Mouse (Mus musculus) lung, embryonic 15.5 days (tissue): Measurements from ENCODE around the gene Rpl11. TPM values are rescaled to one million over a fixed set of nuclear protein-coding genes. Genes with fewer than 3 reads are reported as not detected.
"Not testable (repeated sequence)": the region's sequence is repeated elsewhere in the genome, so short reads cannot be mapped to it uniquely, and the experiment has no call there.

ENCODE experiments used
- ATAC-seq: fragments of 200-750 bp; cut with Nextera tagmentation; 2 replicates; pipeline ENCODE4 v1.8.0; 2017; ENCODE audit warnings: moderate number of reproducible peaks, borderline replicate concordance; ENCODE audit not compliant: low FRiP score, low TSS enrichment; ENCODE audit errors: extremely low read depth
- H3K27ac ChIP-seq: fragments of 300-500 bp; sonication (generic); 2 replicates; pipeline ENCODE4 v1.5.1; 2015; ENCODE audit warnings: moderate library complexity, mild to moderate bottlenecking, inconsistent platforms
- H3K27me3 ChIP-seq: fragments of 300-500 bp; sonication (generic); 2 replicates; pipeline ENCODE4 v1.6.1; 2015; ENCODE audit warnings: inconsistent platforms
- H3K36me3 ChIP-seq: fragments of 300-500 bp; sonication (generic); 2 replicates; pipeline ENCODE4 v1.6.1; 2015; ENCODE audit warnings: inconsistent platforms
- H3K4me1 ChIP-seq: fragments of 300-500 bp; sonication (generic); 2 replicates; pipeline ENCODE4 v1.6.1; 2015; ENCODE audit warnings: inconsistent platforms
- H3K4me2 ChIP-seq: fragments of 300-500 bp; sonication (generic); 2 replicates; pipeline ENCODE4 v1.6.1; 2015; ENCODE audit warnings: inconsistent platforms, mild to moderate bottlenecking, moderate library complexity
- H3K4me3 ChIP-seq: fragments of 300-500 bp; sonication (generic); 2 replicates; pipeline ENCODE4 v1.5.1; 2015; ENCODE audit warnings: mild to moderate bottlenecking, inconsistent platforms
- H3K9ac ChIP-seq: fragments of 300-500 bp; sonication (generic); 2 replicates; pipeline ENCODE4 v1.6.1; 2015; ENCODE audit warnings: inconsistent platforms
- H3K9me3 ChIP-seq: fragments of 300-500 bp; sonication (generic); 2 replicates; pipeline ENCODE4 v1.6.1; 2016; ENCODE audit warnings: inconsistent platforms
- WGBS: fragments of 180-500 bp; shearing (Covaris S2); methylation state at CpG from one replicate; pipeline ENCODE4 v1.1.7; 2015; 5-methylcytosine and 5-hydroxymethylcytosine counted together
- polyA plus RNA-seq: library from polyadenylated mRNA; unstranded; fragments of >200 nt; fragmentation: Nextera tagmentation; extraction: Ambion mirVana; gene quantifications from 2 replicates; pipeline ENCODE4 v1.2.1, GENCODE M21; 2015

Gene Rpl11
- polyA plus RNA-seq, 1 experiment from 2014 or later, result 476 TPM

DNA sequence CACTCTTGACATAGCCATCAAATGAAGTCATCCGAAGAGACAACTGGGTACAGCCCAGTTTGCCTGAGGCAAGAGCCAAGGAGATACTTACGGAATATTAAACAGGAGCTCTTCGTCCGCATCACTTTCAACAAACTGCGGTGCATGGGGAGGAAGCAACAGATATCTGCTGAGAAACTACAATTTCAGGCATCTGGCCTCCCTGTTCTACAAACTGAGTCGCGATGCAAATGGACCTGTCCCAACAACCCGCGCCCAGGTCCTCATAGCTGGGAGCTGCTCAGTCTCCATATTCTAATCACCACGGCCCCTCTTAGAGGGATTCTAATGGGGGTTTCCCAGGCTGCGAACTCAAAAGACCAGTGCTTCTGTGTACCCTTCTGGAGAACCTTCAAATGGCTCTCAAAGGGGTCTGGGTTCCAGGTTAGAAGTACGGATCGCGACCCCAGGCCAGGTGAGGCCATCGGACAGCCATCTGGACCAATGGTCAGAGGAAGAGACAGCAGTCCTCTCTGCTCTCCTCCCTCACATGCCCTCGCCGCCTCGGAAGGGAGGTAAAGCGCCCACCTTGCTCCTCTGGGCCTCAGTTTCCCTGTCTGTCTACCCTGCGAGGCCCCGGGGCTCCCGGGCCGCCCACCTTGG is 66.8 kb downstream of the Rpl11 start:
- no peaks in the 10 kb centered on the region for H3K9me3 ChIP-seq
- no peaks in the 10 kb centered on the region for H3K27me3 ChIP-seq
- no peak for ATAC-seq
- peak overlapping the region; percentile 81 for H3K27ac ChIP-seq
- H3K4me3 ChIP-seq, result peak overlapping the region; percentile 87
- WGBS, result 4% methylated on average over 23 of the region's 23 CpGs
- H3K9ac ChIP-seq, result peak overlapping the region; percentile 95
- H3K4me1 ChIP-seq, result peaks cover 18% of the 10 kb centered on the region
- H3K36me3 ChIP-seq, result peaks cover 29% of the 10 kb centered on the region
- H3K4me2 ChIP-seq, result peak overlapping the region; percentile 88

DNA sequence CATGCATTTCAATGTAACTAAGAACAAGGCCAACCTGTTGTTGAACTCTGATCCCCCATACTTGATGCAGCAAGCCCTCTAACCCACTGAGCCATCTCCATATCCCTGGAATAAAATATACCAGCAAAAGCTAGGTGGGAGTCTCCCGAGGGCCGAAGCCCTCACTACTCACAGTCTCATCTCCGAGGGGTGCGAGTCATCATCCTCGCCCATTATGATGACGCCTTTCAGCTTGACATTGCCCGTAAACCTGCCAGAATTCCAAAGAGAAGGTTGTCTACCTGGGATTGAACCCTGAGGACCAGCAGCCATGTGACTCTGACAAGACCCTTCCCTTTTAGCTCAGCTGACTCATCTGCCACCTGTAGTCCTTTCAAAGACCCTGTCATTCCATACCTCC is 67.5 kb downstream of the Rpl11 start:
- 82% methylated on average over 7 of the region's 7 CpGs for WGBS
- Histone ChIP-seq H3K4me2 (peak overlapping the region; percentile 88), H3K36me3 (peaks cover 32% of the 10 kb centered on the region), H3K27me3 (no peaks in the 10 kb centered on the region), H3K27ac (no peak overlapping the region), H3K9ac (peak overlapping the region; percentile 95), H3K4me3 (peak overlapping the region; percentile 87), H3K4me1 (peaks cover 18% of the 10 kb centered on the region), H3K9me3 (no peaks in the 10 kb centered on the region)
- no peak for ATAC-seq

DNA sequence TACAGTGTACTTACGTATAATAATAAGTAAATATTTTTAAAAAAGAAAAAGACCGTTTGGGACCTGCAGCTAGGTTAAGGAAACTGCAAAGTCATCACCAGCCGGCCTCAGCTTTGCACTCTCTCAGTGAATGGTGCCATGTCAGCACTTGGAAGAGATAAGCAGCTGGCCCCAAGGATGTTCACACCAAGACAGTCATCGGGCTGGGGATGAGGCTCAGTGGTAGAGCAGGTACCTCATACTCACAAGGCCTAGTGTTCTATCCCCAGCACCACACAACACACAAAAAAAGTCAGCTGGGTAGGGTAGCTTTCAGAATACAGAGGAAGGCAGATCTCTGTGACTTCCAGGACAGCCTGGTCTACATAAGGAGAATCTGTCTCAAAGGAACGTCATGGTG is 68.0 kb downstream of the Rpl11 start:
- 84% methylated on average over 5 of the region's 5 CpGs for WGBS
- no peak overlapping the region for H3K9ac ChIP-seq
- ATAC-seq, result no peak
- H3K4me1 ChIP-seq, result peaks cover 18% of the 10 kb centered on the region
- H3K27ac ChIP-seq, result no peak overlapping the region
- H3K4me2 ChIP-seq, result peak overlapping the region; percentile 88; the same call in 1 of the 2 replicates
- H3K9me3 ChIP-seq, result no peaks in the 10 kb centered on the region
- H3K36me3 ChIP-seq, result peaks cover 34% of the 10 kb centered on the region
- 0 out of 2 replicates have a peak overlapping the region, but pooled peaks have one; percentile 87 for H3K4me3 ChIP-seq
- no peaks in the 10 kb centered on the region for H3K27me3 ChIP-seq

GRCm38 (mm10) chr4:135984556-135984955 is 68.7 kb downstream of the Rpl11 start:
- Histone ChIP-seq H3K9me3 (no peaks in the 10 kb centered on the region), H3K4me3 (no peak overlapping the region), H3K27ac (no peak overlapping the region), H3K4me2 (no peak overlapping the region), H3K27me3 (no peaks in the 10 kb centered on the region), H3K9ac (no peak overlapping the region), H3K36me3 (peaks cover 34% of the 10 kb centered on the region), H3K4me1 (peaks cover 18% of the 10 kb centered on the region)
- ATAC-seq, result no peak
- 82% methylated on average over 5 of the region's 5 CpGs for WGBS

DNA sequence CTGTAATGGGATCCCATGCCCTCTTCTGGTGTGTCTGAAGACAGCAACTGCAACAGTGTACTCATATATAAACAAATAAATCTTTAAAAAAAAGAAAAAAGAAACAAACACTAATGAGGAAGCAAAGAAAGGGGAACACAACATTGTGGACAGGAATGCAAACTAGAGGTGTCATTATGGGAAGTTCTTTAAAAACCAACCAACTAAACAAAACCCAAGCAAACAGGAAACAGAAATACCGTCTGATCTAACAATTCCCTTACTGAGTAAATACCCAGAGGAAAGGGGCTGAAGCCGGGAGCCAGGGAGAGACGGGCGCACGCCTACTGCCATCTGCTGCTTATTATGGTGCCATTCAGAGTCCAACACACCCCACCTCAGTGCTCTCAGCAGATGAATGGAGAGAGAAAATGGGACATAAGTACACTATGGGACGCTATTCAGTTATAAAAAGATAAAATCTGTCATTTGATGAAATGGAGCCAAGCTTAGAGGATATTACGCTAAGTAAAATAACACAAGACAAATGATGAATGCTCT is 71.6 kb downstream of the Rpl11 start:
- Histone ChIP-seq H3K4me1 (peaks cover 11% of the 10 kb centered on the region), H3K9me3 (no peaks in the 10 kb centered on the region), H3K27ac (no peak overlapping the region), H3K27me3 (no peaks in the 10 kb centered on the region), H3K4me2 (no peak overlapping the region), H3K9ac (no peak overlapping the region), H3K36me3 (peaks cover 53% of the 10 kb centered on the region), H3K4me3 (no peak overlapping the region)
- WGBS, result 72% methylated on average over 7 of the region's 7 CpGs
- ATAC-seq, result no peak

DNA sequence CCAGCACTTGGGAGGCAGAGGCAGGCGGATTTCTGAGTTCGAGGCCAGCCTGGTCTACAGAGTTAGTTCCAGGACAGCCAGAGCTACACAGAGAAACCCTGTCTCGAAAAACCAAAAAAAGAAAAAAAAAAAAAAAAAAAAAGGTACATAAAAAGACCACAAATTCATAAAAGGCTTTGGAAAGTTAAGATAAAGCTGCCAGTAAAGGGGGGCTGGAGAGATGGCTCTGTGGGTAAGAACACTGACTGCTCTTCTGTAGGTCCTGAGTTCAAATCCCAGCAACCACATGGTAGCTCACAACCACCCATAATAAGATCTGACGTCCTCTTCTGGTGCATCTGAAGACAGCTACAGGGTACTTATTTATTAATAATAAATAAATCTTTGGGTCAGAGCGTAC is 73.0 kb downstream of the Rpl11 start:
- peaks cover 64% of the 10 kb centered on the region for H3K36me3 ChIP-seq
- H3K9ac ChIP-seq, H3K4me2 ChIP-seq, ATAC-seq, H3K9me3 ChIP-seq, H3K4me1 ChIP-seq, H3K27ac ChIP-seq, H3K27me3 ChIP-seq, H3K4me3 ChIP-seq: not testable (repeated sequence)
- 94% methylated on average over 5 of the region's 5 CpGs for WGBS

Other genes with a start within 250 kb of the Rpl11 start
- gene Srsf10, start 197.7 kb downstream of the Rpl11 start, polyA plus RNA-seq, result 265 and 267 TPM in 2 replicates
- 210 and 220 TPM in 2 replicates for gene Pnrc2, start 179.6 kb downstream of the Rpl11 start, polyA plus RNA-seq
- gene Cnr2, start 158.0 kb downstream of the Rpl11 start, polyA plus RNA-seq, result 0.80 and 0.82 TPM in 2 replicates
- gene Fuca1, start 132.7 kb downstream of the Rpl11 start, polyA plus RNA-seq, result 71.7 and 76.4 TPM in 2 replicates
- 76.1 TPM in 2 replicates for gene Hmgcl, start 107.0 kb downstream of the Rpl11 start, polyA plus RNA-seq
- gene Gale, start 89.7 kb downstream of the Rpl11 start, polyA plus RNA-seq, result 38.2 and 40.5 TPM in 2 replicates
- gene Lypla2, start 80.8 kb downstream of the Rpl11 start, polyA plus RNA-seq, result 122 and 124 TPM in 2 replicates
- gene Pithd1, start 66.2 kb downstream of the Rpl11 start, polyA plus RNA-seq, result 50.1 and 59.7 TPM in 2 replicates
- gene Eloa, start 31.7 kb downstream of the Rpl11 start, polyA plus RNA-seq, result 36.1 and 38.3 TPM in 2 replicates
- 498 and 529 TPM in 2 replicates for gene Id3, start 90.1 kb upstream of the Rpl11 start, polyA plus RNA-seq
- 13.7 and 16.1 TPM in 2 replicates for gene E2f2, start 119.0 kb upstream of the Rpl11 start, polyA plus RNA-seq
- gene Asap3, start 152.9 kb upstream of the Rpl11 start, polyA plus RNA-seq, result 6.5 and 8.1 TPM in 2 replicates
- gene Tcea3, start 194.3 kb upstream of the Rpl11 start, polyA plus RNA-seq, result 16.9 and 17.2 TPM in 2 replicates
- gene Zfp46, start 231.3 kb upstream of the Rpl11 start, polyA plus RNA-seq, result 23.9 and 25.6 TPM in 2 replicates